Mouse (Mus musculus) lung, embryonic 14.5 days (tissue): ENCODE results near the gene Ambra1. TPM values are rescaled to one million over a fixed set of nuclear protein-coding genes. Genes with fewer than 3 reads are reported as not detected.

ENCODE experiments used
- ATAC-seq: fragments of 200-750 bp; cut with Nextera tagmentation; 2 replicates; pipeline ENCODE4 v1.8.0; 2017; ENCODE audit warnings: mild to moderate bottlenecking, moderate TSS enrichment, moderate library complexity; ENCODE audit not compliant: insufficient read depth
- DNase-seq: peaks from one replicate; pipeline ENCODE4 v3.0.0-alpha.2; 2015
- H3K27ac ChIP-seq: fragments of 300-500 bp; sonication (generic); 2 replicates; pipeline ENCODE4 v1.5.1; 2014; ENCODE audit warnings: low read depth, mild to moderate bottlenecking, moderate library complexity
- H3K27me3 ChIP-seq: fragments of 300-500 bp; sonication (generic); 2 replicates; pipeline ENCODE4 v1.6.1; 2014; ENCODE audit warnings: low read length, control low read depth; ENCODE audit not compliant: insufficient read depth
- H3K36me3 ChIP-seq: fragments of 300-500 bp; sonication (generic); 2 replicates; pipeline ENCODE4 v1.6.1; 2014; ENCODE audit warnings: control low read depth; ENCODE audit not compliant: insufficient read depth
- H3K4me1 ChIP-seq: fragments of 300-500 bp; sonication (generic); 2 replicates; pipeline ENCODE4 v1.6.1; 2014; ENCODE audit warnings: antibody characterized with exemption, control low read depth; ENCODE audit not compliant: insufficient read depth
- H3K4me2 ChIP-seq: fragments of 300-500 bp; sonication (generic); 2 replicates; pipeline ENCODE4 v1.6.1; 2014; ENCODE audit warnings: mild to moderate bottlenecking
- H3K4me3 ChIP-seq: fragments of 300-500 bp; sonication (generic); 2 replicates; pipeline ENCODE4 v1.5.1; 2014; ENCODE audit warnings: low read depth, low read length
- H3K9ac ChIP-seq: fragments of 300-500 bp; sonication (generic); 2 replicates; pipeline ENCODE4 v1.6.1; 2014
- H3K9me3 ChIP-seq: fragments of 300-500 bp; sonication (generic); 2 replicates; pipeline ENCODE4 v1.6.1; 2016; ENCODE audit warnings: low read depth, low read length, control low read depth
- CTCF ChIP-seq: IDR thresholded peaks from 2 replicates; pipeline ENCODE4 v1.5.1; 2016; ENCODE audit warnings: antibody characterized with exemption, low read depth
- WGBS: fragments of 180-500 bp; shearing (Covaris S2); extraction: QIAGEN DNeasy Blood & Tissue Kit; methylation state at CpG from one replicate; pipeline ENCODE4 v1.1.7; 2014; 5-methylcytosine and 5-hydroxymethylcytosine counted together
- microRNA-seq: library from miRNA; unstranded; fragments of <30 nt; microRNA quantifications from one replicate; pipeline ENCODE4, GENCODE M21; 2016; ENCODE audit warnings: borderline number of aligned reads
- polyA plus RNA-seq: library from polyadenylated mRNA; unstranded; fragments of >200 nt; fragmentation: Nextera tagmentation; extraction: Ambion mirVana; gene quantifications from 2 replicates; pipeline ENCODE4 v1.2.1, GENCODE M21; 2014

Gene Ambra1
- polyA plus RNA-seq, 1 experiment from 2014 or later: 15.9 TPM

DNA sequence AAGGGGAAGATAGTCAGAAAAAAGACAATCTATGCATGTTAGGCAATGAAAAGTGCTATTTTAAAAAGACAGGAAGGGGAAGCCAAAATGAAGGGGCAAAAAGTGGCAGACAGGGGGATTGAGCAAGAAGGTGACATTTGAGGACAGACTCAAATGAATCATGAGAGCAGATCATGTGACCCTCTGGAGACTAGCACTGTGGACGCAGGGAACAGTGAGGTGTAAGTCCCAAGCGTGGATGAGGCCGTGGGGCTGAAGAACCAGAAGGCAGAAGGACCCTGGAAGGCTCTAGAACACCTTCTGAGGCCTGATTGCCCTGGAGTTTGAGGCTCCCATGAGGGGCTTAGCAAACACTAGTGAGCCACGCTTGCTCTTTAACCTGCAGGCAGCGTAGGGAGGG is 236.4 kb downstream of the Ambra1 start:
- Histone ChIP-seq H3K27ac (no peak overlapping the region), H3K9ac (no peak overlapping the region), H3K4me1 (peaks cover 15% of the 10 kb centered on the region), H3K4me3 (no peak overlapping the region), H3K27me3 (no peaks in the 10 kb centered on the region), H3K36me3 (no peaks in the 10 kb centered on the region), H3K9me3 (no peaks in the 10 kb centered on the region), H3K4me2 (no peak overlapping the region)
- no peak for DNase-seq
- ATAC-seq: no peak
- WGBS: 77% methylated on average over 5 of the region's 5 CpGs
- no peak for TF ChIP-seq CTCF

DNA sequence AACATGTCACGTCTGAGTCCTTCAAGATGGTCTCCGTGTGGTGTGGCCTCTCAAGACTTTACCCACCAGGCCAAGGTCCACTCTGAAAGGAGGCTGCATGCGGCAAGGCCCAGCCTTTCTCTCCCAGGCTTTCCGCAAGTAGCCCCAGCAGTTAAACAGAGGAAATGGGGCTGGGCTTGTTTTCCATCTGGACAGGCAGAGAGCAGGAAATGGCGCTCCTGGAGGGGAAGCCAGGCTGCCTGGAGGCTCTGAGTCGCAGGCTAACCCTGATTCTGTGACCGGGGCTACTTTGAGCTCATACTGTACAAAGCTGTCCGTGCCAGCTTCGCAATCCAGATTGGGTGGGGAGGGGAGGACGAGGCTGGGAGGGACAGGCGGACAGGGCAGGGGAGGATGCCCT is 238.0 kb downstream of the Ambra1 start:
- peak; percentile 71 for DNase-seq
- no peak for TF ChIP-seq CTCF
- Histone ChIP-seq H3K4me2 (no peak overlapping the region), H3K9me3 (no peaks in the 10 kb centered on the region), H3K36me3 (no peaks in the 10 kb centered on the region), H3K4me1 (peaks cover 15% of the 10 kb centered on the region), H3K9ac (peak overlapping the region; percentile 32), H3K27ac (peak overlapping the region; percentile 82), H3K4me3 (no peak overlapping the region), H3K27me3 (no peaks in the 10 kb centered on the region)
- ATAC-seq: no peak
- WGBS: 42% methylated on average over 11 of the region's 11 CpGs

Small RNA genes lying within 50 kb of the gene (microRNA-seq; reads per million reads assigned to microRNA genes)
- not detected for gene Mir6999

Other genes with a start within 250 kb of the Ambra1 start
- gene Ckap5, start 203.4 kb upstream of the Ambra1 start, polyA plus RNA-seq: 96.3 and 106 TPM in 2 replicates
- gene F2, start 93.7 kb upstream of the Ambra1 start, polyA plus RNA-seq: 0.09 TPM in 1 of 2 replicates, not detected in the other
- 6.1 and 7.0 TPM in 2 replicates for gene Zfp408, start 80.3 kb upstream of the Ambra1 start, polyA plus RNA-seq
- gene Arhgap1, start 80.3 kb upstream of the Ambra1 start, polyA plus RNA-seq: 125 and 132 TPM in 2 replicates
- gene Atg13, start 19.6 kb upstream of the Ambra1 start, polyA plus RNA-seq: 20.9 and 25.6 TPM in 2 replicates
- gene Harbi1, start 19.3 kb upstream of the Ambra1 start, polyA plus RNA-seq: 15.8 and 16.9 TPM in 2 replicates
- gene Chrm4, start 197.1 kb downstream of the Ambra1 start, polyA plus RNA-seq: 0.22 and 0.33 TPM in 2 replicates
- gene Mdk, start 202.2 kb downstream of the Ambra1 start, polyA plus RNA-seq: 1,044 and 1,097 TPM in 2 replicates
- 0.34 and 1.1 TPM in 2 replicates for gene Gm9821, start 215.6 kb downstream of the Ambra1 start, polyA plus RNA-seq
- gene Dgkz, start 245.7 kb downstream of the Ambra1 start, polyA plus RNA-seq: 59.2 and 63.9 TPM in 2 replicates